Mouse (Mus musculus) embryonic facial prominence, embryonic 13.5 days (tissue): ENCODE measurements around the gene Ubald1. TPM values are rescaled to one million over a fixed set of nuclear protein-coding genes. Genes with fewer than 3 reads are reported as not detected.
A peak's percentile ranks its signal among the peaks of the same experiment; 100 is the strongest.

Source experiments
- ATAC-seq: fragments of 200-750 bp; cut with Nextera tagmentation; 2 replicates; pipeline ENCODE4 v1.8.0; 2017; ENCODE audit warnings: low read depth; ENCODE audit not compliant: insufficient number of reproducible peaks, insufficient read depth, low FRiP score, low TSS enrichment
- H3K27ac ChIP-seq: fragments of 300-500 bp; sonication (generic); 2 replicates; pipeline ENCODE4 v1.5.1; 2015; ENCODE audit warnings: moderate library complexity, mild to moderate bottlenecking, inconsistent platforms
- H3K27me3 ChIP-seq: fragments of 300-500 bp; sonication (generic); 2 replicates; pipeline ENCODE4 v1.6.1; 2015; ENCODE audit warnings: mild to moderate bottlenecking, inconsistent platforms
- H3K36me3 ChIP-seq: fragments of 300-500 bp; sonication (generic); 2 replicates; pipeline ENCODE4 v1.6.1; 2015; ENCODE audit warnings: mild to moderate bottlenecking, inconsistent platforms
- H3K4me1 ChIP-seq: fragments of 300-500 bp; sonication (generic); 2 replicates; pipeline ENCODE4 v1.6.1; 2015; ENCODE audit warnings: inconsistent platforms
- H3K4me2 ChIP-seq: fragments of 300-500 bp; sonication (generic); 2 replicates; pipeline ENCODE4 v1.6.1; 2015; ENCODE audit warnings: moderate library complexity, mild to moderate bottlenecking, inconsistent platforms
- H3K4me3 ChIP-seq: fragments of 300-500 bp; sonication (generic); 2 replicates; pipeline ENCODE4 v1.5.1; 2015; ENCODE audit warnings: mild to moderate bottlenecking, inconsistent platforms
- H3K9ac ChIP-seq: fragments of 300-500 bp; sonication (generic); 2 replicates; pipeline ENCODE4 v1.6.1; 2015; ENCODE audit warnings: mild to moderate bottlenecking, inconsistent platforms
- H3K9me3 ChIP-seq: fragments of 300-500 bp; sonication (generic); 2 replicates; pipeline ENCODE4 v1.6.1; 2016; ENCODE audit warnings: inconsistent platforms
- WGBS: fragments of 180-500 bp; shearing (Covaris S2); methylation state at CpG from one replicate; pipeline ENCODE4 v1.1.7; 2015; ENCODE audit warnings: mixed read lengths; 5-methylcytosine and 5-hydroxymethylcytosine counted together
- polyA plus RNA-seq: library from polyadenylated mRNA; unstranded; fragments of >200 nt; fragmentation: Nextera tagmentation; extraction: Ambion mirVana; gene quantifications from 2 replicates; pipeline ENCODE4 v1.2.1, GENCODE M21; 2015

Gene Ubald1
- polyA plus RNA-seq = 40.2 and 41.5 TPM in 2 replicates

- under 1% methylated on average over 48 of the region's 48 CpGs for WGBS
Measured at GRCm38 (mm10) chr16:4880136-4880825, at the start of gene Ubald1. TSS of gene Ubald1 (minus strand) at chr16:4880315.

GRCm38 (mm10) chr16:4928474-4928873, 48.4 kb upstream of the Ubald1 start:
- peaks cover 97% of the 10 kb centered on the region for H3K36me3 ChIP-seq

More at GRCm38 (mm10) chr16:4880136-4880825, at the start of gene Ubald1:
- Histone ChIP-seq H3K4me1 (peaks cover 41% of the 10 kb centered on the region), H3K4me2 (peak within 1 kb of the TSS; percentile 68), H3K9ac (peak within 1 kb of the TSS; percentile 96), H3K4me3 (peak within 1 kb of the TSS; percentile 83), H3K27ac (peak within 1 kb of the TSS; percentile 100), H3K36me3 (peaks cover 12% of the 10 kb centered on the region), H3K9me3 (no peaks in the 10 kb centered on the region), H3K27me3 (no peaks in the 10 kb centered on the region)
- ATAC-seq = peak; percentile 87

GRCm38 (mm10) chr16:4927967-4928366, 47.9 kb upstream of the Ubald1 start:
- H3K27ac ChIP-seq = no peak overlapping the region
- 91% methylated on average over 7 of the region's 7 CpGs for WGBS
- no peak for ATAC-seq
- no peaks in the 10 kb centered on the region for H3K4me1 ChIP-seq
- no peaks in the 10 kb centered on the region for H3K9me3 ChIP-seq
- peaks cover 97% of the 10 kb centered on the region for H3K36me3 ChIP-seq
- no peak overlapping the region for H3K4me2 ChIP-seq
- H3K27me3 ChIP-seq = no peaks in the 10 kb centered on the region
- H3K9ac ChIP-seq = no peak overlapping the region
- no peak overlapping the region for H3K4me3 ChIP-seq

More at GRCm38 (mm10) chr16:4928474-4928873, 48.4 kb upstream of the Ubald1 start:
- ATAC-seq = no peak
- no peak overlapping the region for H3K9ac ChIP-seq
- H3K27me3 ChIP-seq = no peaks in the 10 kb centered on the region
- no peak overlapping the region for H3K4me3 ChIP-seq
- WGBS = 86% methylated on average over 2 of the region's 2 CpGs
- H3K27ac ChIP-seq = no peak overlapping the region
- no peak overlapping the region for H3K4me2 ChIP-seq
- no peaks in the 10 kb centered on the region for H3K9me3 ChIP-seq
- no peaks in the 10 kb centered on the region for H3K4me1 ChIP-seq

- WGBS = 87% methylated on average over 5 of the region's 5 CpGs
- ATAC-seq = no peak
- H3K36me3 ChIP-seq = peaks cover 91% of the 10 kb centered on the region
Measured at GRCm38 (mm10) chr16:4923996-4924395, 43.9 kb upstream of the Ubald1 start.

GRCm38 (mm10) chr16:4922481-4922880, 42.4 kb upstream of the Ubald1 start:
- Histone ChIP-seq H3K36me3 (peaks cover 85% of the 10 kb centered on the region), H3K4me1 (no peaks in the 10 kb centered on the region), H3K4me2 (no peak overlapping the region), H3K9me3 (no peaks in the 10 kb centered on the region), H3K4me3 (no peak overlapping the region), H3K27me3 (no peaks in the 10 kb centered on the region), H3K9ac (no peak overlapping the region), H3K27ac (no peak overlapping the region)
- 91% methylated on average over 6 of the region's 6 CpGs for WGBS
- ATAC-seq = no peak

More at GRCm38 (mm10) chr16:4923996-4924395, 43.9 kb upstream of the Ubald1 start:
- Histone ChIP-seq H3K9me3 (no peaks in the 10 kb centered on the region), H3K27me3 (no peaks in the 10 kb centered on the region), H3K27ac (no peak overlapping the region), H3K9ac (no peak overlapping the region), H3K4me2 (no peak overlapping the region), H3K4me3 (no peak overlapping the region), H3K4me1 (no peaks in the 10 kb centered on the region)

- Histone ChIP-seq H3K4me2 (no peak overlapping the region), H3K4me3 (no peak overlapping the region), H3K27ac (no peak overlapping the region), H3K36me3 (peaks cover 84% of the 10 kb centered on the region), H3K9me3 (no peaks in the 10 kb centered on the region), H3K27me3 (no peaks in the 10 kb centered on the region), H3K9ac (no peak overlapping the region), H3K4me1 (no peaks in the 10 kb centered on the region)
- ATAC-seq = no peak
- WGBS = 76% methylated on average over 4 of the region's 4 CpGs
Measured at GRCm38 (mm10) chr16:4920556-4920955, 40.4 kb upstream of the Ubald1 start.

GRCm38 (mm10) chr16:4916608-4917007, 36.5 kb upstream of the Ubald1 start:
- no peak overlapping the region for H3K4me2 ChIP-seq
- 82% methylated on average over 2 of the region's 2 CpGs for WGBS
- no peaks in the 10 kb centered on the region for H3K27me3 ChIP-seq
- no peak for ATAC-seq
- no peaks in the 10 kb centered on the region for H3K9me3 ChIP-seq
- no peak overlapping the region for H3K27ac ChIP-seq
- H3K9ac ChIP-seq = no peak overlapping the region
- H3K4me1 ChIP-seq = peaks cover 10% of the 10 kb centered on the region; the same call in 1 of the 2 replicates
- no peak overlapping the region for H3K4me3 ChIP-seq
- peaks cover 81% of the 10 kb centered on the region for H3K36me3 ChIP-seq

- no peak overlapping the region for H3K4me3 ChIP-seq
- H3K27ac ChIP-seq = no peak overlapping the region
- WGBS = 84% methylated on average over 3 of the region's 3 CpGs
- ATAC-seq = no peak
- H3K4me2 ChIP-seq = no peak overlapping the region
- no peaks in the 10 kb centered on the region for H3K9me3 ChIP-seq
- no peak overlapping the region for H3K9ac ChIP-seq
- H3K36me3 ChIP-seq = peaks cover 84% of the 10 kb centered on the region
- H3K27me3 ChIP-seq = no peaks in the 10 kb centered on the region
- H3K4me1 ChIP-seq = peaks cover 10% of the 10 kb centered on the region; the same call in 1 of the 2 replicates
Measured at GRCm38 (mm10) chr16:4915931-4916330, 35.8 kb upstream of the Ubald1 start.

- H3K36me3 ChIP-seq = peaks cover 87% of the 10 kb centered on the region
- H3K27ac ChIP-seq = peak overlapping the region; percentile 69
Measured at GRCm38 (mm10) chr16:4913783-4914735, 33.9 kb upstream of the Ubald1 start.

GRCm38 (mm10) chr16:4912907-4913782, 33.0 kb upstream of the Ubald1 start:
- ATAC-seq = 0 out of 2 replicates have a peak, but pooled peaks have one; percentile 6
- Histone ChIP-seq H3K4me3 (no peak overlapping the region), H3K4me2 (no peak overlapping the region), H3K27me3 (no peaks in the 10 kb centered on the region), H3K4me1 (peaks cover 10% of the 10 kb centered on the region; the same call in 1 of the 2 replicates), H3K9ac (0 out of 2 replicates have a peak overlapping the region, but pooled peaks have one; percentile 27), H3K9me3 (no peaks in the 10 kb centered on the region), H3K27ac (peak overlapping the region; percentile 69), H3K36me3 (peaks cover 87% of the 10 kb centered on the region)
- WGBS = 59% methylated on average over 11 of the region's 11 CpGs

More at GRCm38 (mm10) chr16:4913783-4914735, 33.9 kb upstream of the Ubald1 start:
- ATAC-seq = 0 out of 2 replicates have a peak, but pooled peaks have one; percentile 35
- Histone ChIP-seq H3K4me2 (no peak overlapping the region), H3K27me3 (no peaks in the 10 kb centered on the region), H3K9ac (no peak overlapping the region), H3K4me3 (no peak overlapping the region), H3K9me3 (no peaks in the 10 kb centered on the region), H3K4me1 (peaks cover 10% of the 10 kb centered on the region; the same call in 1 of the 2 replicates)
- WGBS = 35% methylated on average over 12 of the region's 12 CpGs
